Mouse (Mus musculus) ovary, adult 18-20 months (tissue): Measurements from ENCODE around the gene Syce2.
A peak's percentile ranks its signal among the peaks of the same experiment; 100 is the strongest.

ENCODE experiments used
- DNase-seq: peaks from one replicate; pipeline ENCODE4 v3.0.0; 2022; ENCODE audit warnings: low spot score, mixed read lengths

The Syce2 gene

DNA sequence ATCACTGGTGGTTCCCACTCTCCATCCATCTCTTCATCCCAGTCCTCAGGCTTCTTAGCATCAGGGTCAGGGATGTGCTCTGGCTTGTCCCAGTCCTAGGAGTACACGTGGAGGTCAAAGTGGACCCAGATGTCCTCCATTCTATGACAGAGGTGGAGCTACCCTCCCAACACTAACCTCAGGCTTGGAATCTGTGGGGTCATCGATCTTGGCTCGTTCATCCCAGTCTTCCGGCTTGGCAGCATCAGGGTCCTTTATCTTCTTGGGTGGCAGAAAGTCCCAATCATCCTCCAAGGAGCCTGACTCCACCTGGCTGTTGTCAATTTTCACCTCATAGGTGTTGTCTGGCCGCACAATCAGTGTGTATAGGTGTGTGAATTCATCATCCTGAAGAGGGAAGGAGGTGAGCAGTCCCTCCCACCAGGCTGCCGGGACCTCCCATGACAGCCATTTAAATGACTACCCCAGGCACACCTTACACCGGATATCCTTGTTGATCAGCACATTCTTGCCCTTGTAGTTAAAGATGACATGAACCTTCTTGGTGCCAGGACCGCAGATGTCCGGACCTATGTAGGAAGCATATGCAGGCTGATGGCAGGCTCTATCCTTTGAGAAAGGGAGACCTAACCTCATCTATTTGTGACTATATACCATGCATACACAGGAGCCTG is 27.4 kb upstream of the Syce2 start:
- no peak for DNase-seq

DNA sequence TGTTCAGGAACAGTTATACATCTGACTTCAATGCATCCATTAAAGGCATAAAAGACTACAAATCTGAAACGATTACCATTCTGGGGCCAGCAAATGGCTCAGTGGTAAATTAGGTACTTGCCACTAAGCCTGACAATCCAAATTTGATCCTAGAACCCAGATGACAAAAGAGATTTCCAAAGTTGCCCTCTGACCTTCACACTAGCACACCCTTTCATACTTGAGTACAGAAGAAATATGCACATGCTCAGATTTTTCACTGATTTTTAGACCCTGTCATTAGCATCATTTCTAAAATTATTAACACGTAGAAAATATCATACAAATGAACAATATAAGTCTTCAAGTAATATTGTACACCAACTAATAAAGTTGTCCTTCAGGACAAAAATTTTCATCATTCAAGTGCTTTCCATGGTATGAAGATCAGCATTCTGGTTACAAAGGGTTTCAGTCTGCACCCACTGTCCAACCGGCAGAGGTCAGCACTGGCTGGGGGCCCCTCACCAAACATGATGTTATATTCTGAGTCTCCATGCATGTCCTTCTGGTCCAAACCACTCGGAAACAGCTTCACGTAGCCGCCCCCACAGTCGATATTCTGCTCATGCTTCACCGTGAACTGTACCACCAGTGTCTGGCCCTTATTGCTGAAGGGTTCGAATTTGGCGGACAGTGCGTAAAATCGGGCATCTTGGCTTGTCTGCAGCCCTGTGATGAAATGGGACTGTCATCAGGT is 26.4 kb upstream of the Syce2 start:
- DNase-seq = no peak

DNA sequence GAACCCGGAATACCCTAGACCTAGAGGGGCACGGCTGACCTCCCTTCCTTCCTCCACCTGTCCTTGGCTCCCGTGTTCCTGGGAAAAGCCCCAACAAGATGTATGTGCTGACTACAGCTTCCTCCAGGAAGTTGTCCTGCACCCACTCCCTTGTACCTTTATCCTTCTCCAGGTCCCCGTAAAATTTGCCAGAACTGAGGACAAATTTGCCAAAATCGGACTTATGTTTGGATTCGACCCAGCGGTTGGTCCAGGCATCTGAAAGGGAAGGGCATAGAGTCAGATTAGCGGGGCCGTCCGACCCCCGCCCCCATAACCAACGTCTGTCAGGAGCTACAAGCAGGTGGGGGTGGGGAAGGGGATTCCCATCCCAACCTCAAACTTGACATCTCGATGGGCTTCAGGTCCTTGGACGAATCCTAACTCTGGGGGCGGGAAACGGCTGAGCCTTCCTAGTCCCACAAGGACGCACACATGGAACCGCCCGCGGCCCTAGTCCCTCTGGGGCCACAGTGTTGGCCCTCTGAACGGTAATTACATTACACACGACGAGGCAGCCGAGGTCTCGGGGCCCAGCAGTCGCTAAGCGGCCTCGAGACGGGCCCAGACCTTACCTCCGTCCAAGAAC is 25.7 kb upstream of the Syce2 start:
- no peak for DNase-seq

DNA sequence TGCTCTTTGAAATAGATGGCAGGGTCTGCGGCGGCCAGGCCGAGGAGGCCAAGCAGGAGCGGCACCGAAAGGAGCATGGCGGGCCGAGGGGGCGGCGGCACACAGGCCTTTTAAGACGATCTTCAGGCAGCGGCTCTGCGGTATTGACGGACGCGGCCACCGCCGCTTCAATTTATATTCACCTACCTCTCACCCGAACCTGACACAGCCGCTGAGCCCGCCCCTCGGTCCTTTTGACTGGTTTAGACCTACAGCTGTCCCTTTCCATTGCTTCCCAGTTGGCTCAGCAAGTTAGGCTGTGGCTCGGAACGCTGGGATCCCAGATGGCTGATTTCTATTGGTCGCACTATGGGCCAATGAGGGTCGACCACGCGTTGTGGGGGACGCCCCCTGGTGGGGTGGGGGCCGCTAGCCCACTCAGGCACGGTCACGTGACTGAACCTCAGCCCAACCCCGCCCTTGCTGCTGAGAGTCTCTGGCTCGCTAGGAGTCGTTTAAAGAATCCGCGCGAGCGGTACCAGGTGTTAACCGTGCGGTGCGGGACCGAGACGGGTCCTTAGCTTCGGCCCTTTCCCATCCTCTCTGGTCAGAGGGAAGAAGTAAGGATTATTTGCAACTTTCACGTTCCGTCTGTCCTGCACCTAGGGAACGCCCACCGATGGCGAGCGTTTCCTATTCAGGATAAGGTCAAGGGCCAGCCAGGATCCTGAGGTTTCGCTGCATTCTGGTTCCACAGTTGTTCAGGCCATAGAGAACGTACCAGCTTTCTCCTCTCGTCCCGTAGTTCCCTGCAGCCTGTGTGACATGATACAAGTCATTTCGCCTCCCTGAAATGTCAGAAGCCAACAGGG is 25.0 kb upstream of the Syce2 start, which contains the start of gene Calr:
TSS of gene Calr (minus strand) at position 213 of the 851 bp plus-strand sequence.
- peak; percentile 100 for DNase-seq

DNA sequence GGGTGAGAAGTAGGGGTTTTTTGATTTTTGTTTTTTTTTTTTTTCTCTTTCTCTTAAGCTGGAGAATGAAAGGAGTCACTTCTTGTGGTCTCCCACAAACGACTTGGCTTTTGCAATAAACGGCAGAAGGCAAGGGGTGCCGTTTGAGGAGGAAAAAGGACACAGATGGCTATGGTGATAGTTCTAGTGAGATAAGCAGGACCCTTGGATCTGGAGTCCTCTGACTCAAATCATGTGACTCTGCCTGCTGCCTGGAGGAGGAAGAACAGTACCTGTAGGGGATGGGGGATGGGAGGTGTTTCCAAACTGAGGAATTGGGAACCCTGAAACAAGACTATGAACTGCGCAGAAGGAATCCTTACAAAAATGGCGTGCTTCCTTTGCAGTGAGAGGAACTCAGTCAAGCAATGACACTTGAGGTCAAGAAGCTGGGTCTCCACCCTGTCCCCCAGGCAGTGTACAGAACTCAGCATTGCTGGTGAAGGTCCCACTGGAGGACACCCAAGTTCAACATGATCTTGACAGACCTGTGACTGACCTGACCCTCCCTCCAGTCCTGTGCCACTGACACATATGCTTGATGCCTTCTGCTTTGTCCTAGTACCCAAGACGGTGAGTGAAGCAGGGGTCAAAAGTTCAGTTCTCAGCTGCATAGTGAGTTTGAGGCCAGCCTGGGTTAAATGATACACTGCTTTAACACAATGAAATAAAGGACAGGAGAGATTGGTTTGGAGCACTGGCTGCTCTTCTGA is 24.1 kb upstream of the Syce2 start:
- no peak for DNase-seq

DNA sequence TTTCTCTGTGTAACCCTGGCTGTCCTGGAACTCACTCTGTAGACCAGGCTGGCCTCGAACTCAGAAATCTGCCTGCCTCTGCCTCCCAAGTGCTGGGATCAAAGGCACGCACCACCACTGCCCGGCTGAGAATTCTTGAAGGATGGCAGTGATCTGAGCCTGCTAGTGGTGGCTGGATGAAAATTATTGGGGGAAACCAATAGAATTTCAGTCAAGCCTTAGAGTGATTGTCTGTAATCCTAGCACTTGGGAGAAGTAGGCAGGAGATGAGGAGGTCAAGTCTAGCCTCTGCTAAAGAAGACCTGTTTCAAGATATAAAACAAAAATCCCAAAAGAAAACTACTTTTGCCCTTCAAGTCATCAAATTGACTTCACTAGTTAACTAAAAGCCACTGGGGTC is 15.5 kb upstream of the Syce2 start:
- no peak for DNase-seq

DNA sequence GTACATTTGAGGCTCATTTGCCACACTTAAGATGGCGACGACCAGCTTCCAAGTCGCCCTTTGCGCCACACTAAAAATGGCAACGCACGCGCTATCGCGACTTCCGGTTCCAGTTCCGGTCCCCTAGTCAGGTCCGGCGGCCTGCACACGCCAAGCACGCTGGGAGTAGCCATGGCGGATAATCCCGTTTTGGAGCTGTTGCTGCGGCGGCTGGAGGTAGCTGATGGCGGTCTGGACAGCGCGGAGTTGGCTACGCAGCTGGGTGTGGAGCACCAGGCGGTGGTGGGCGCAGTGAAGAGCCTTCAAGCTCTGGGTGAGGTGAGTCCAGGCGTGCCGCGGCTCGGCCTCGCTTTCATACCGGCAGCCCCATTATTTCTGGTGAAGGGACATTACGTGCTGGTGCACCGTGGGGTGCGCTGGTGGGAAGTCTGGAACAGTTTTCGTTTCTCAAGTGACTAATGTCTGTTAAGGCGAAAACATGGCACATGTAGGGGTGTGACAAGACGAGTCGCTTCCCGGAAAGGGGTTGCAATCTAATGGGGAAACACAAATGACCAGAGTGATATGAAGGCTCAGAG is 15.0 kb upstream of the Syce2 start, which contains the start of gene Farsa:
TSS of gene Farsa (plus strand) at position 126 of the 578 bp plus-strand sequence.
- peak; percentile 85 for DNase-seq

DNA sequence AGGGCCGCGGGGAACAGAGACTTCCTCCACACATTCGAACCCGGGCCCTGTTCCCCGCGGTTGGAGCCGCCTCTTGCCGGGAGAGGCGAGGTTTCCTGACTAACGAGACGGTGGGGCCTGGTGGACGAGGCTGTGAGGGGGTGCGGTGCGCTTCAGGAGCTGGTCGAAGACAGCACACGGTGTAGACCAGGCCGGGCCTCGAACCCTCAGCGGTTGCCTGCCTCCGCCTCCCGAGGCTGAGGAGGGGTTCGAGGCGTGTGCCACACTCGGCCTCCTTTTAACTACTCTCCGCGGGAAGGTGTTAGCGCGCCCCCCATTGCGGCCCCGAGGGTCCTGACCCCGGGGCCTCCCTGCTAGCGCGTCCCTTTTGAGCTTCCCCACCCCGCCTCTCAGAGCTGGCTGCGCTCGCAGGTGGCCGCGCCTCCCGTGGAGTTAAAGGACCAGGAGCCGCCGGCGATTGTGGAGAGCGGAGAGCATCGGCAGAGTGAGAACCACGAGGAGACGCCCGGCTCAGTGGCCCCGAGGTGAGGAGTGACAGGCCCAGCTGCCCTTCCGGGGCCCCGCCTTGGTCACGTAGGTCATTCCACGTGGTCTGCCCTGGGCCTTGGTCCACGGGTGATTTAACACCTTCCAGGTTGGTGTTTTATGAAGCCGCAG is 526 bp downstream of the Syce2 start:
- DNase-seq = no peak

DNA sequence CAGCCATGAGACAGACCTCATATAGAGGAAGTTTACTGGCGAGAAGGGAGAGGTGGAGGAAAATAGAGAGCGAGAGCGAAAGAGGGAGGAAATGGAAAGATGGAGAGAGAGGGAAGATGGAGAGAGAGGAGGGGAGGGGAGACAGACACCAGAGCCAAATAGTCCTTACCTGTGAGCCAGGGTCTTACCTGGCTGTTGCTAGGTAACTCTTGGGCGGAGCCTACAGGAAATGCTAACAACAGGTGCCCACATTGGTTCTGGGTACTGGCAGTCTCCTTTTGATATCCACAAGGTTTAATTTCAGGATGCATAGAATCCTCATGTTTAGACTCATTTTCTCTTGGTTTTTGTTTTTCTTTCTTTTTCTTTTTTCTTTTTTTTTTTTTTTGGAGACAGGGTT is 1.1 kb downstream of the Syce2 start:
- no peak for DNase-seq

DNA sequence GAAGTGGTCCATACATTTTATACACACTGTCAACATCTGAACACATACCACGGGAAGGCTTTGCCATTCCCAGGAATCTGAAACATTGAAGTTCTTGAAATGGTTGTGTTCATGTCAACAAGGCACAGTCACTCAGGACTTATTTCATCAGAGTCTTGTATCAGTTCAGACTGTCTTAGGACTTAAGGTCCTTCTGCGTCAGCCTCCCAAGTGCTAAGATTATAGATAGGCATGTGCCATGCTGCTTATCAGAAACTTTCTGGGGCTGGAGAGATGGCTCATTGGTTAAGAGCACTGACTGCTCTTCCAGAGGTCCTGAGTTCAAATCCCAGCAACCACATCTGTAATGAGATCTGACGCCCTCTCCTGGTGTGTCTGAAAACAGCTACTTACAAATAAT is 2.4 kb downstream of the Syce2 start:
- DNase-seq = no peak

DNA sequence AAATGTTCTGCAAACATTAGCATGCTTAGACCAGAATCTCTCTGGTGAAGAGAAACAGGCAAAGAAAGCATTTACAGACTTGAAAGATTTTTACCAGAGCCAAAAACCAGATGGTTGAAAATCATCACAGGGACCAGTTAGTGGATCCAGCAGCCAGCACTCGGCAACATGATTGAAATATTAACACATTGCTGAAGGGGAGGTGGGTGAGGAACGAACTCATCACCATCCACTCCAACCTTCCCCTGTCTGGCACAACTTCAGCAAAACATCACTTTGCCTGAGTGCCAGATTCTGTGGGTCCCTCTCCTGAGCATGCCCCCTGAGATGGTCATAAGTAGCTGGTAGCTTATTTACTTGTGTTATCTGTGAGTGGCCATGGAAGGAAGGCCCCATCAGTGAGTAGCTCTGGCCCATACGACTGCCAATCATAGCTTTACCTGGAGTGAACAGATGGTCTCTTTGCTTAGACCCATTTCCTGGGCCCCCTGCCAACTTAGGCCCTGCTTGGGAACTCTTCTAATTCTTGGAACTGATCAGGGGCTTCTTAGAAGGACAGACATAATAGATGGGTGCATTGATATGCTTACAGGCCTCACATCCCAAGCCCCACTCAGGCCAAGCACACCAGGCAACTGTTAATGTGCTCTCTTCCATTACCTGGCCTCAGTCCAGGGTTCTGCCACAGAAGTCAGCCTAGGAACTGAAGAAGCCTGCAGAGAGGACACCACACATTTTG is 5.6 kb downstream of the Syce2 start:
- DNase-seq = no peak

DNA sequence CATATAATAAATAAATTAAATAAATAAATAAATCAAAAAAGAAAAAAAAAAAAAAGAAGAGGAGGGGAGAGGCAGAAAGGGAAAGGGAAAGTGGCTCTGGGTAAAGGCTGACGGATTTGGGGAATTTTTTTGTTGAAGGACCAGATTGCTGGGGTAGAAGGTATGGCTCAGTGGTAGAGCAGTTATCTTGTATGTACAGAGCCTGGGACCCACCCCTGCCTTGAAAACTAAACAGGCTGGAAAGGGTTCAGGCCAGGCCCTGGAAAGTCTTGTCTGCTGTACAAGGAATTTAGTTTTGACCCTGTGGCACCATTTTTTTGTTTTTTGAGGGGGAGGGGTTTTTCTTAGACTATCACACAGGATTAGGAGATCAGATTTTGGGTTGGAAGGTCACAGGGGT is 7.0 kb downstream of the Syce2 start:
- no peak for DNase-seq

DNA sequence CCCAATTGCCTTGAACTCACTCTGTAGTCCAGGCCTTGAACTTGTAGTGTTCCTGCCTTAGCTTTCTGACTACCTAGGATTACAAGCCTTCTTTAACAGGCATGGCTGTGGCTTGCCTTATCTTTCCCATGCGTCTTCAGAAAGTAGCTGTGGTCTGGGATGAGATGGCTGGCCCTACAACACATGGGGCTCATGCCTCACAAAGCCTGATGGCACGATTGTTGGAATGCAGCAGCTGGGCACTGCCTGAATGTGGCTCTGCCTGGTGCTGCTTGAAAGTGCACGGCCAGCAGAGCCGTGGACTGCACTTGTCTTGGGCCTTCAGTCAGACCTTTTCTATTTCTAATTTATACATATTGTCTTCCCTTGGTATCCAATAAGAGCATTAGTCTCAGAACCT is 12.8 kb downstream of the Syce2 start:
- DNase-seq = no peak

DNA sequence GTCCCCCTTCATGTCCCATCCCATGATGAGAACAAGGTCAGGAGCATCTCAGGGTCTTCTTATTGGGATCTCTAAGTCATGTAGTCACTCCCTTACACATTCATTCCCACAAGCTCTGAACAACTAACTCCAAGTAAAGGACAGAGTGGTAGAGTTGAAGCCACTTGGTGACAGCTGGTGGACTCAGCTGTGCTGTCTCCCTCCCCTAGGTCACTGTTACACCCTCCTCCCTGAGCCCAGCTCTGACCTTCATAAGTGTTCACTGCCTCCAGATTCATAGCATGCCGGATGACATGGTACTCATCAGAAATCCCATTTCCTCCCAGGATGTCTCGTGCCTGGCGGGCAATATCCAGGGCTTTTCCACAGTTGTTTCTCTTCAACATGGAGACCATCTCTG is 16.4 kb downstream of the Syce2 start:
- no peak for DNase-seq

DNA sequence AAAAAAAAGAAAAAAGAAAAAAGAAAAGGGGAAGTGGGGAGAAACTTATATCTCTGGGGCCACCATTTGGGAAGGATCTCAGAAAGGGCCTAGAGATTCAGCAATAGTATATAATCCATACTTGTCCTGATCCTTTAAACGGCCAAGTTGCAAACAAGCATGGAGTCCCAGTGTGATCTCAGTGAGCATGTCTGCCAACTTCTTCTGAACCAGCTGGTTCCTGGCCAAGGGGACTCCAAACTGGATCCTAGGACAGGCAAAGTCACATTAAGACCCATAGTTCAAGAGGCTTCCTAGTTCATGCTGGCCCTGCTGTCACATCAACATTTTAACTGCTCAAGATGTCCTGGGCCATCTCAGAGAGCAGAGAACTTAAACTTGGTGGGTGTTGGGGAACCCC is 17.2 kb downstream of the Syce2 start:
- no peak for DNase-seq

DNA sequence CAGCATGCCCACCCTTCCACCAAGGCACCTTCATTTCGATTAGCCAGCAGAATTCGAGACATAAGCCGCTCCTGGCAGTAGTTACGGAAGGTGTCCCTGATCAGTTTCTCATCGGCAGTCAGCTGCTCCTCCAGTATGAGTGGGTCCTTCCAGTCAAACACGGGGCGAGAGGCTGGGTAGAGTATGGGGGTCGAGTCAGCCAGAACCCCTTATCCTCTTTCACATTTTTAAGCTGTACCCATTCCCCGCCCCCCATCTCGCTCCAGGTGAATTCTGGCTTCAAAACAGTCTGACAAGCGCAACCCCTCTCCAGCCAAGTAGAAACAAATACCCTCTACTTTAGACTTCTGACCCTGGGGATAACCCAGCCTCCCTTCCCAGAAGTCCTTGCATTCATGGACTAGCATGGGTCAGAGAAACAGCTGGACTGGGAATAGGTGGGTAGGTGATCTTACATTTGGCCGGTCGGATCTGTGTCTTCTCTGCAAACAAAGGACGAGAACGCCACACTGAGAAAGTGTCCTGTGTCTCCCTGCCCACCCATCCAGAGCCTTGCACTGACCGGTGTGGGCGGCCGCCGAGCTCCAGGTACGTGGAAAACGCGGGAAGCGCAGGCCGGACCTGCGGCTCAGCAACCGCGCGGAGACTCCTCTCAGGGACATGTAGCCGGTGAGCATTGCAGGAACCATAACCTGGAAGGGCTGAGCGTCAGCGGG is 21.2 kb downstream of the Syce2 start:
- DNase-seq = no peak

DNA sequence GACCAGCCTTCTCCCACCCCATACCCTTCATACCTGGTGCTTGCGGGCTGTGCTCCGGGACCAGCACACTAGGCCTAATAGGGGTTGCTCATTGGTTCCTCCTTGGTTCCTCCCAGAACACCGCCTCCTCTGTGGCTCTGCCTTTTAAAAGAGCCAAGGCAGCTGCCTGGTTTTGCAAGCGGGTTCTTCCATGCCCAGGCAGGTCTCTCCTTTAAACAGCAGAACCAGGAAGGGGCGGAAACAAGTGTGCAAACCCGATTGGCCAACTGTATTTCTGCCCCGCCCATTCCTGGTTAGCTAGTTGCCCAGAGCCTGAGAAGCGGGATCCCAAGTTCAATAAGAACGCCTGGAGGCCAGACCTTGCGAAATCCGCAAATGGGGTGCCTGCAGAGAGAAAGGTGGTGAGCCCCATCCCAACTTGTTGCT is 21.8 kb downstream of the Syce2 start, which contains the start of gene Gcdh:
TSS of gene Gcdh (minus strand) at position 213 of the 426 bp plus-strand sequence.
- peak; percentile 93 for DNase-seq

DNA sequence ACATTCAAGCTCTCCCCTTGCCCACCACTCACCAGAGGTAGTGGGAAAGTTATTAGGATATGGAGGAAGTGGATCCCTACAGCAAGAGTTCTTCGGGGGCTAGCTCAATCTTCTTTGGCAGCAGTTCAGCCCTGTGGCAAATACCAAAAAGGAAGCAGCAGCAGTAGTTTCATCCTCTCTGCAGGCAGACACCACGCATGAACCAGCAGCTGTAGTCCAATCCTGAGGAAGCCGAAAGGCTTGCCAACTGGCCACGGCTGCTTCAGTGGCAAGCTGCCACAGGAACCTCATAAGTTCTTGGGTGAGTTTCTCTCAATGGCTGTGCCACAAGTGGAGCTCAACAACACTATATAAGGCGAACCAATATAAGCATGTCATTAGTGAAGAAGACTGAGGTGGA is 24.1 kb downstream of the Syce2 start:
- no peak for DNase-seq

DNA sequence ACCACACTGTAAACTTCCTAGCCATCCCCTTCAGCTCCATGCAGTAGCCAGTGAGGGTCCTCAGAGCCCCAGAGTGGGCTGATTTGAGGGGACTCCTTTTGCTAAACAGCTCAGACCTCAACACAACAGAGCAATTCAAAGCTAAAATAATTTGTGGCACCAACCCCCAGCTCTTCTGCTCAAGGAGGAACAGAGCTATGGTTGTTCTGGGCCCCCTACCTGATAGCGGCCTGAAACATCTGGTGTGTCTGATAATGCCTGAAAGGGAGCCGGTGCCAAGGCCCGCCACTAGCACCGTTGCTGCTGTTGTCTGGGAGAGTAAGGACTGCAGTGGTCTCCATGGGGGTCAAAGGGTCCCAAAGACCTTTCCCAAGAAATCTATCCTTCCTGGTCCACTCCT is 29.2 kb downstream of the Syce2 start:
- no peak for DNase-seq
